Mouse (Mus musculus): Measurements from ENCODE around the gene Gstp1. TPM values are rescaled to one million over a fixed set of nuclear protein-coding genes. Genes with fewer than 3 reads are reported as not detected.

Gstp1 gene
- total RNA-seq, 2 experiments from 2014 or later = 299 to 324 TPM

GRCm38 (mm10) chr19:3995505-3995904 is 42.3 kb downstream of the Gstp1 start:
- TF ChIP-seq CTCF (IDR thresholded peaks at IDR 0.05) = no peak
- no peak overlapping the region for H3K27ac ChIP-seq
- no peak for DNase-seq (ENCODE audit: extremely low spot score in 1 of 2, low spot score in 2 of 2)
- intact Hi-C loops (cut with DNase I) = no loop called here
- H3K4me3 ChIP-seq = no peak overlapping the region

- H3K4me3 ChIP-seq = no peak overlapping the region
- intact Hi-C loops (cut with DNase I) = no loop called here
- TF ChIP-seq CTCF (IDR thresholded peaks at IDR 0.05) = no peak
- H3K27ac ChIP-seq = no peak overlapping the region
- DNase-seq (ENCODE audit: extremely low spot score in 1 of 2, low spot score in 2 of 2) = no peak
These were observed 42.9 kb downstream of the Gstp1 start for GRCm38 (mm10) chr19:3994932-3995331.

- TF ChIP-seq CTCF (IDR thresholded peaks at IDR 0.05) = no peak
- DNase-seq (ENCODE audit: extremely low spot score in 1 of 2, low spot score in 2 of 2) = no peak
- H3K27ac ChIP-seq = no peak within 1 kb of the TSS
- no peak within 1 kb of the TSS for H3K4me3 ChIP-seq
- intact Hi-C loops (cut with DNase I) = no loop called here
These were observed 45.4 kb downstream of the Gstp1 start, which contains the start of gene Tbx10 for GRCm38 (mm10) chr19:3992416-3992815. Gene Tbx10 (plus strand): TSS chr19:3992752.

GRCm38 (mm10) chr19:3991966-3992365 is 45.8 kb downstream of the Gstp1 start:
- TF ChIP-seq CTCF (IDR thresholded peaks at IDR 0.05) = no peak
- intact Hi-C loops (cut with DNase I) = no loop called here
- H3K27ac ChIP-seq = no peak overlapping the region
- H3K4me3 ChIP-seq = no peak overlapping the region
- no peak for DNase-seq (ENCODE audit: extremely low spot score in 1 of 2, low spot score in 2 of 2)

GRCm38 (mm10) chr19:3991562-3991961 is 46.2 kb downstream of the Gstp1 start:
- DNase-seq (ENCODE audit: extremely low spot score in 1 of 2, low spot score in 2 of 2) = no peak
- H3K27ac ChIP-seq = no peak overlapping the region
- intact Hi-C loops (cut with DNase I) = no loop called here
- H3K4me3 ChIP-seq = no peak overlapping the region
- TF ChIP-seq CTCF (IDR thresholded peaks at IDR 0.05) = no peak

GRCm38 (mm10) chr19:3990804-3991203 is 47.0 kb downstream of the Gstp1 start:
- no peak overlapping the region for H3K4me3 ChIP-seq
- no peak overlapping the region for H3K27ac ChIP-seq
- DNase-seq (ENCODE audit: extremely low spot score in 1 of 2, low spot score in 2 of 2) = no peak
- no peak for TF ChIP-seq CTCF (IDR thresholded peaks at IDR 0.05)
- intact Hi-C loops (cut with DNase I) = no loop called here

- H3K4me3 ChIP-seq = no peak overlapping the region
- no peak; the same call in 1 of the 2 replicates for TF ChIP-seq CTCF (IDR thresholded peaks at IDR 0.05)
- intact Hi-C loops (cut with DNase I) = loop anchor here (10.0 kb wide), 1 partner anchor 194 kb away; no protein-coding TSS in a partner anchor
- no peak for DNase-seq (ENCODE audit: extremely low spot score in 1 of 2, low spot score in 2 of 2)
- no peak overlapping the region for H3K27ac ChIP-seq
These were observed 49.0 kb downstream of the Gstp1 start for GRCm38 (mm10) chr19:3988750-3989149.

- Histone ChIP-seq H3K4me3 (no peak overlapping the region), H3K27ac (no peak overlapping the region)
- no peak for DNase-seq (ENCODE audit: extremely low spot score in 1 of 2, low spot score in 2 of 2)
- TF ChIP-seq CTCF (IDR thresholded peaks at IDR 0.05) = no peak
- intact Hi-C loops (cut with DNase I) = loop anchor here (10.0 kb wide), 1 partner anchor 193 kb away; no protein-coding TSS in a partner anchor
These were observed 49.7 kb downstream of the Gstp1 start for GRCm38 (mm10) chr19:3988066-3988465.

GRCm38 (mm10) chr19:3986334-3986733 is 51.5 kb downstream of the Gstp1 start, which contains the start of gene Acy3:
Gene Acy3 (plus strand): TSS chr19:3986570.
- Histone ChIP-seq H3K4me3 (no peak within 1 kb of the TSS), H3K27ac (peak within 1 kb of the TSS; percentile 64)
- TF ChIP-seq CTCF (IDR thresholded peaks at IDR 0.05) = no peak
- peak; percentile 52 to 54 for DNase-seq (ENCODE audit: extremely low spot score in 1 of 2, low spot score in 2 of 2)
- intact Hi-C loops (cut with DNase I) = loop anchor here (10.0 kb wide), 1 partner anchor 192 kb away; no protein-coding TSS in a partner anchor

Other genes starting within 250 kb of the Gstp1 start
- gene Chka, start 186.2 kb downstream of the Gstp1 start, total RNA-seq (2021) = 100 to 1,000 TPM in 1 of 2 experiments, 10 to 100 TPM in 1; 96.7 to 120 TPM
- 10 to 100 TPM; 14.9 to 20.1 TPM for gene Tcirg1, start 130.9 kb downstream of the Gstp1 start, total RNA-seq (2021)
- 100 to 1,000 TPM; 129 to 133 TPM for gene Ndufs8, start 125.2 kb downstream of the Gstp1 start, total RNA-seq (2021)
- 1 to 10 TPM; 2.3 to 3.3 TPM for gene Aldh3b1, start 108.2 kb downstream of the Gstp1 start, total RNA-seq (2021)
- 10 to 100 TPM; 12.9 to 16.3 TPM for gene Unc93b1, start 102.8 kb downstream of the Gstp1 start, total RNA-seq (2021)
- under 1 TPM in 1 of 2 experiments, not detected in 1; 0.11 TPM for gene Aldh3b3, start 79.3 kb downstream of the Gstp1 start, total RNA-seq (2021)
- gene Aldh3b2, start 65.7 kb downstream of the Gstp1 start, total RNA-seq (2021) = 1 to 10 TPM in 1 of 2 experiments, under 1 TPM in 1; 0.93 to 1.5 TPM
- gene Acy3, start 51.4 kb downstream of the Gstp1 start, total RNA-seq (2021) = 1 to 10 TPM; 3.3 to 4.1 TPM
- not detected for gene Tbx10, start 45.2 kb downstream of the Gstp1 start, total RNA-seq (2021)
- gene Nudt8, start 37.4 kb downstream of the Gstp1 start, total RNA-seq (2021) = 10 to 100 TPM in 1 of 2 experiments, 1 to 10 TPM in 1; 8.3 to 10.2 TPM
- 1 to 10 TPM; 1.8 TPM for gene Gm49405, start 37.4 kb downstream of the Gstp1 start, total RNA-seq (2021)
- 1 to 10 TPM; 4.8 to 5.9 TPM for gene Doc2g, start 34.7 kb downstream of the Gstp1 start, total RNA-seq (2021)
- 100 to 1,000 TPM; 242 to 257 TPM for gene Ndufv1, start 25.2 kb downstream of the Gstp1 start, total RNA-seq (2021)
- 10 to 100 TPM; 39.5 to 52.8 TPM for gene Gstp2, start 8.0 kb upstream of the Gstp1 start, total RNA-seq (2021)
- gene Gstp3, start 21.6 kb upstream of the Gstp1 start, total RNA-seq (2021) = not detected
- not detected for gene Cabp2, start 43.6 kb upstream of the Gstp1 start, total RNA-seq (2021)
- 10 to 100 TPM; 28.4 to 32.5 TPM for gene Cdk2ap2, start 59.2 kb upstream of the Gstp1 start, total RNA-seq (2021)
- 100 to 1,000 TPM; 217 to 229 TPM for gene Pitpnm1, start 62.0 kb upstream of the Gstp1 start, total RNA-seq (2021)
- 100 to 1,000 TPM; 118 to 125 TPM for gene Aip, start 87.9 kb upstream of the Gstp1 start, total RNA-seq (2021)
- not detected for gene Gpr152, start 101.8 kb upstream of the Gstp1 start, total RNA-seq (2021)
- gene Cabp4, start 106.0 kb upstream of the Gstp1 start, total RNA-seq (2021) = under 1 TPM in 1 of 2 experiments, not detected in 1; 0.26 TPM
- 10 to 100 TPM; 72.6 to 82.2 TPM for gene Coro1b, start 110.6 kb upstream of the Gstp1 start, total RNA-seq (2021)
- 1 to 10 TPM; 1.2 to 1.7 TPM for gene Ptprcap, start 115.6 kb upstream of the Gstp1 start, total RNA-seq (2021)
- 10 to 100 TPM; 34.0 to 46.8 TPM for gene Rps6kb2, start 125.4 kb upstream of the Gstp1 start, total RNA-seq (2021)
- gene Carns1, start 137.5 kb upstream of the Gstp1 start, total RNA-seq (2021) = 1 to 10 TPM; 6.9 to 7.3 TPM
- 1 to 10 TPM; 1.4 to 1.5 TPM for gene Tbc1d10c, start 153.3 kb upstream of the Gstp1 start, total RNA-seq (2021)
- 100 to 1,000 TPM; 293 to 306 TPM for gene Ppp1ca, start 154.1 kb upstream of the Gstp1 start, total RNA-seq (2021)
- gene Rad9a, start 163.7 kb upstream of the Gstp1 start, total RNA-seq (2021) = 10 to 100 TPM in 1 of 2 experiments, 1 to 10 TPM in 1; 8.7 to 10.1 TPM
- gene Clcf1, start 176.3 kb upstream of the Gstp1 start, total RNA-seq (2021) = 1 to 10 TPM; 1.3 to 2.1 TPM
- gene AC109138.7, start 176.4 kb upstream of the Gstp1 start, total RNA-seq (2021) = not detected
- 10 to 100 TPM; 15.4 to 17.6 TPM for gene Pold4, start 193.9 kb upstream of the Gstp1 start, total RNA-seq (2021)
- gene Ssh3, start 231.2 kb upstream of the Gstp1 start, total RNA-seq (2021) = 10 to 100 TPM; 60.9 to 72.6 TPM
- 10 to 100 TPM; 68.7 to 75.0 TPM for gene Ankrd13d, start 245.2 kb upstream of the Gstp1 start, total RNA-seq (2021)